Mouse (Mus musculus): Measurements from ENCODE around the gene Elovl6.

- TF ChIP-seq POLR2A (IDR thresholded peaks at IDR 0.05; ENCODE audit: control insufficient read depth in 1 of 2, insufficient read depth in 1 of 2, low read depth in 1 of 2, low read length in 2 of 2, poor library complexity in 1 of 2) = no peak
- TF ChIP-seq CTCF (IDR thresholded peaks at IDR 0.05 in 2 of 3, conservative IDR thresholded peaks at IDR 0.05 in 1 of 3; ENCODE audit: control insufficient read depth in 1 of 3, insufficient read depth in 1 of 3, low read depth in 2 of 3, low read length in 3 of 3, poor library complexity in 1 of 3, severe bottlenecking in 1 of 3) = no peak
- TF ChIP-seq USF1 (IDR thresholded peaks at IDR 0.05; ENCODE audit: low read depth, low read length) = no peak
- no peak for TF ChIP-seq E2F4 (IDR thresholded peaks at IDR 0.05; ENCODE audit: borderline replicate concordance, low read depth, low read length)
- TF ChIP-seq RCOR1 (IDR thresholded peaks at IDR 0.05; ENCODE audit: low read depth, low read length) = no peak
- TF ChIP-seq USF2 (IDR thresholded peaks at IDR 0.05; ENCODE audit: borderline replicate concordance in 1 of 2, insufficient read depth in 1 of 2, low read depth in 1 of 2, low read length in 2 of 2) = no peak
- no peak for TF ChIP-seq ZKSCAN1 (IDR thresholded peaks at IDR 0.05; ENCODE audit: low read depth, low read length)
- no peak for TF ChIP-seq SMC3 (IDR thresholded peaks at IDR 0.05; ENCODE audit: low read depth, low read length)
- no peak for TF ChIP-seq TCF12 (IDR thresholded peaks at IDR 0.05; ENCODE audit: low read depth, low read length)
- TF ChIP-seq CHD2 (IDR thresholded peaks at IDR 0.05; ENCODE audit: low read length) = no peak
- no peak for TF ChIP-seq ZNF384 (IDR thresholded peaks at IDR 0.05; ENCODE audit: low read depth, low read length)
These were observed 114.6 kb downstream of the Elovl6 start for GRCm38 (mm10) chr3:129646781-129647180.

All from MEL (cell line).